Mouse (Mus musculus): ENCODE measurements around the gene Ntn5. TPM values are rescaled to one million over a fixed set of nuclear protein-coding genes. Genes with fewer than 3 reads are reported as not detected.
"Not testable (repeated sequence)": the region's sequence is repeated elsewhere in the genome, so short reads cannot be mapped to it uniquely, and the experiment has no call there.

The Ntn5 gene
- total and polyA plus RNA-seq, 3 experiments, result 0.18 to 0.47 (median 0.26) TPM

- Histone ChIP-seq H3K27ac (peak overlapping the region; percentile 70), H3K79me2 (replicated peaks; ENCODE audit: control insufficient read depth, insufficient read depth, low read length) (no peaks in the 10 kb centered on the region), H3K9ac (ENCODE audit: low read depth, low read length) (no peak overlapping the region), H3K4me3 (no peak overlapping the region), H3K27me3 (ENCODE audit: control insufficient read depth, insufficient read depth, low read length) (no peaks in the 10 kb centered on the region), H3K36me3 (ENCODE audit: control insufficient read depth, insufficient read depth, low read length) (no peaks in the 10 kb centered on the region), H3K4me1 (ENCODE audit: control insufficient read depth, insufficient read depth, low read length) (no peaks in the 10 kb centered on the region; the same call in 1 of the 2 replicates)
- TF ChIP-seq CTCF (IDR thresholded peaks at IDR 0.05) (peak; percentile 37), POLR2A (IDR thresholded peaks at IDR 0.05; ENCODE audit: insufficient read depth, low read depth, low read length) (peak; percentile 58), EP300 (IDR thresholded peaks at IDR 0.05; ENCODE audit: insufficient read depth, low read depth, low read length) (peak; percentile 92)
- DNase-seq, result peak; percentile 47 to 77
- intact Hi-C loops (cut with DNase I), result no loop called here
- 35% methylated on average over 8 of the region's 8 CpGs for WGBS
These were observed 34.5 kb upstream of the Ntn5 start for GRCm38 (mm10) chr7:45649351-45649750.

DNA sequence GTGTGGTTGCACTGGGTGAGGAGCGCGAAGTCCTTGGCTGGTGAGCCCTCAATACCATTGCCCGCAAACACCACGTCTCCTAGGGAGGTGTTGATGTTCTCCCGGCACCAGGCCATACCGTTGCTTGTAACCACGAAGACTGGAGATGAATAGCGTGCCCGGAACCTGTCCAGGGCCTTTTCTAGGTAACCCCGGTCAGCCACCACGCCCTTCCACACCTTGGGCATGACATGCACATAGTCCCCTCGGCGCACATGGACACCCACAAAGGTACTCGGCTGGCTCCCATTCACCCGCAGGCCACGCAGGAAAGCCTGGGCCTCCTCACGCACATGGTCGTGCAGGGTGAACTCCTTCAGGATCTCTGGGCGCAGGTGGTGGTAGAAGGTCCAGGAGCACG is 33.3 kb upstream of the Ntn5 start:
- H3K9ac ChIP-seq (ENCODE audit: low read depth, low read length); intact Hi-C loops (cut with DNase I); H3K4me1 ChIP-seq (ENCODE audit: control insufficient read depth, insufficient read depth, low read length); H3K27ac ChIP-seq; H3K79me2 ChIP-seq (replicated peaks; ENCODE audit: control insufficient read depth, insufficient read depth, low read length); H3K36me3 ChIP-seq (ENCODE audit: control insufficient read depth, insufficient read depth, low read length); H3K27me3 ChIP-seq (ENCODE audit: control insufficient read depth, insufficient read depth, low read length); DNase-seq; H3K4me3 ChIP-seq: not testable (repeated sequence)
- 94% methylated on average over 20 of the region's 20 CpGs for WGBS

GRCm38 (mm10) chr7:45654424-45655047 is 29.3 kb upstream of the Ntn5 start:
- DNase-seq, result no peak
- TF ChIP-seq POLR2A (IDR thresholded peaks at IDR 0.05; ENCODE audit: insufficient read depth, low read depth, low read length) (no peak), EP300 (IDR thresholded peaks at IDR 0.05; ENCODE audit: insufficient read depth, low read depth, low read length) (no peak)
- Histone ChIP-seq H3K27me3 (ENCODE audit: control insufficient read depth, insufficient read depth, low read length) (no peaks in the 10 kb centered on the region), H3K4me1 (ENCODE audit: control insufficient read depth, insufficient read depth, low read length) (no peaks in the 10 kb centered on the region; the same call in none of the 2 replicates), H3K27ac (no peak overlapping the region), H3K36me3 (ENCODE audit: control insufficient read depth, insufficient read depth, low read length) (no peaks in the 10 kb centered on the region), H3K9ac (ENCODE audit: low read depth, low read length) (no peak overlapping the region), H3K79me2 (replicated peaks; ENCODE audit: control insufficient read depth, insufficient read depth, low read length) (no peaks in the 10 kb centered on the region), H3K4me3 (peak overlapping the region; percentile 10; the same call in 1 of the 2 replicates)
- 28% methylated on average over 17 of the region's 17 CpGs for WGBS
- intact Hi-C loops (cut with DNase I), result no loop called here

DNA sequence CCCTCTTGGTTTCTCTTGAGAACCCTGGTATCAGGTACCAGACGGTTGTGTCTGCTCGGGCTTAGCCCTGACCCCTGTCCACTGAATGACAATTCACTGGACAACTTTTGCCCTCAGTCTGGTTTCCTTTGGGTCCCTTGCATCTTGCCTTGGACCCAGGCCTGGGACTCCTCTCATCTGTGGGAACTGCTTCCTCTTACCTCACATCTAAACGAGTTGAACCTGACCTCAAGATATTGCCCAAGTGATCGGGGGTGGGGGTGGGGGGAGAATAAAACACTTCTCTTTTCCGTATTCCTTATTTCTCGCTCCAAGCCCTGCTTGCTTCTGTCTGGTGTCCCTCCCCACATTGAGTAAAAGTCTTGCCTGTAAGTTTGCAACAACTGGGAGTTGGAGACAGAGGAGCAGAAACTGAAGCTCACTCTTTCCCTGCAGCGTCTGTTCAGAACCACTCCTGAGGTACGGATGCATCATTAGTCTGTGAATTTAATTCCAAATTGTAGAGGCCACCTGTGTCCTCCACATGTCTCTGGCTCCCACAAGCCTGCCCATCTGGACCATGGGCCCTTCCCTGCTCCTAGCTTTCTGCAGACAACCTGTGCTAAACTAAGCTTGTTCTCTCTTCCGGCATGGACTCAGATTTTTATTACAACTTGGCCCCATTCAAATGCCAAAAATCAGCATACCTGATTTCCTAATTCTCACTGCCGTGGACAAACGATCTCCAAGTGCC is 22.9 kb upstream of the Ntn5 start:
- no peak for DNase-seq
- Histone ChIP-seq H3K4me1 (ENCODE audit: control insufficient read depth, insufficient read depth, low read length) (no peaks in the 10 kb centered on the region), H3K27me3 (ENCODE audit: control insufficient read depth, insufficient read depth, low read length) (no peaks in the 10 kb centered on the region), H3K36me3 (ENCODE audit: control insufficient read depth, insufficient read depth, low read length) (no peaks in the 10 kb centered on the region), H3K4me3 (no peak overlapping the region), H3K27ac (no peak overlapping the region), H3K79me2 (replicated peaks; ENCODE audit: control insufficient read depth, insufficient read depth, low read length) (no peaks in the 10 kb centered on the region), H3K9ac (ENCODE audit: low read depth, low read length) (no peak overlapping the region)
- TF ChIP-seq POLR2A (IDR thresholded peaks at IDR 0.05; ENCODE audit: insufficient read depth, low read depth, low read length) (no peak), CTCF (IDR thresholded peaks at IDR 0.05) (no peak), EP300 (IDR thresholded peaks at IDR 0.05; ENCODE audit: insufficient read depth, low read depth, low read length) (no peak)
- intact Hi-C loops (cut with DNase I), result no loop called here
- 82% methylated on average over 11 of the region's 11 CpGs for WGBS

- 95% methylated on average over 6 of the region's 6 CpGs for WGBS
- intact Hi-C loops (cut with DNase I), result not testable (repeated sequence)
These were observed 22.1 kb upstream of the Ntn5 start for GRCm38 (mm10) chr7:45661702-45662101.

DNA sequence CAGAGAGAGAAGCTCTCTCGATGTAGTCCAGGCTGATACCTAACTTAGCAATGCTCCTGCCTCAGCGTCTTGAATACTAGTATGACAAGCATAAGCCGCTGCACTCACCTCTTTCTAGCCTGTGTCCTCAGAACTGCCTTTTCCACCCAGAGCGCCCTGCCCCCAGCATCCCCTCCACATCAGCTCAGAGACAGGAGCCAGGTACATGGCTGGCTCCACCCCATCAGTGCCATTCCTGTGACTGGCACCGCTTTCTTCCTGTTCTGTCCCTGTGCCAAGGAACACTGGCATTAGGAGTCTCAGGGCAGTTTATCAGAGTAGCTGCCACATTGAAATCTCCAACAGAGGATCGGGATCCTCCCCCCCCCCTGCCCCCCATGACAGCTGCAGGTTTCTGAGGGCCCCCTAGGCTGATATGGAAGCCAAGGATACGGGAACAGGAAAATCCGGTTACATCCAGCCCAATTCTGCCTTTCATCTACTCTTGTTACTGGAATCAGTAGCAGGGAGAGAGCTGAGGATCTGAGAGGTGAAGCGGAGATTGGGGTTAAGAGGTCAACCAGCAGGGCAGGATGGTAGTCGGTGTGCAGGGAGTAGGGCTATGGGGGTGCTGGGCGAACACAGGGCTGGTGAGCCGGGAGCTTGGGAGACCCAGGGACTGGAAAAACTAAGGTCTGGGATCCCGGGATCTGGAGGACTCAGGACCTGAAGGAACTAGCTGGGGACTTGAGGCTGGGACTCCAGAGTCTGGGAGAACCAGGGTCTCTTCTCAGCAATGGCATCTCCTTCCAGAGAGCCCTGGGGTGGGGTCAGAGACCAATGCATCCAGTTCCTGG is 18.3 kb upstream of the Ntn5 start:
- Histone ChIP-seq H3K79me2 (replicated peaks; ENCODE audit: control insufficient read depth, insufficient read depth, low read length) (no peaks in the 10 kb centered on the region), H3K27ac (no peak overlapping the region), H3K27me3 (ENCODE audit: control insufficient read depth, insufficient read depth, low read length) (no peaks in the 10 kb centered on the region), H3K4me3 (no peak overlapping the region), H3K9ac (ENCODE audit: low read depth, low read length) (no peak overlapping the region), H3K36me3 (ENCODE audit: control insufficient read depth, insufficient read depth, low read length) (no peaks in the 10 kb centered on the region), H3K4me1 (ENCODE audit: control insufficient read depth, insufficient read depth, low read length) (no peaks in the 10 kb centered on the region)
- intact Hi-C loops (cut with DNase I), result no loop called here
- 54% methylated on average over 13 of the region's 13 CpGs for WGBS
- no peak for TF ChIP-seq POLR2A (IDR thresholded peaks at IDR 0.05; ENCODE audit: insufficient read depth, low read depth, low read length)
- no peak for TF ChIP-seq EP300 (IDR thresholded peaks at IDR 0.05; ENCODE audit: insufficient read depth, low read depth, low read length)
- TF ChIP-seq CTCF (IDR thresholded peaks at IDR 0.05), result no peak
- no peak for DNase-seq

More at GRCm38 (mm10) chr7:45661702-45662101, 22.1 kb upstream of the Ntn5 start:
- not testable (repeated sequence) for DNase-seq; H3K9ac ChIP-seq (ENCODE audit: low read depth, low read length); H3K79me2 ChIP-seq (replicated peaks; ENCODE audit: control insufficient read depth, insufficient read depth, low read length); H3K27me3 ChIP-seq (ENCODE audit: control insufficient read depth, insufficient read depth, low read length); H3K27ac ChIP-seq; H3K4me3 ChIP-seq; H3K36me3 ChIP-seq (ENCODE audit: control insufficient read depth, insufficient read depth, low read length); H3K4me1 ChIP-seq (ENCODE audit: control insufficient read depth, insufficient read depth, low read length)
